Mouse (Mus musculus): ENCODE measurements around the gene Olfr502. TPM values are rescaled to one million over a fixed set of nuclear protein-coding genes. Genes with fewer than 3 reads are reported as not detected.
"Not testable (repeated sequence)": the region's sequence is repeated elsewhere in the genome, so short reads cannot be mapped to it uniquely, and the experiment has no call there.

The Olfr502 gene
- total RNA-seq (2021) = not detected
- long read RNA-seq, experiment 1 = 0 reads
- long read RNA-seq, experiment 2 = 0 reads

GRCm38 (mm10) chr7:108524965-108525364 is at the start of gene Olfr502:
Gene Olfr502, minus strand, starts transcription at chr7:108525065.
- DNase-seq = no peak

DNA sequence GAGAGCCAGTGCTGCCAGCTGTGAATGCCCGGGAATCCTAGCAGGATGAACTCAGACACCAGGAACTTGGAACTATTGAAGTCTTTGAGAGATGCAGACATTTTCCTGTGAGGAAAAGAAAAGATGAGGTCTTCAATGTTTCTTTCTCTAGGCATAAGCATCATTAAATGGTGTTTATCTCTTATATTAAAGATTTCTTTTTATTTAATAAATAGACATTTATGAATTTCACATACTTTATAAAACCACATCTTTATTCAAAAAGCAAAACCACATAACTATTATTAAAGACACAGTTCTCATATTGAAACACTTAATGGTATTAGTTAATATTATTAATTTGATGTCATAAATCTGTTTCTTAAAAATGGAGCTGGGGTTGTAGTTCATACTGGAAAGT is 40.8 kb upstream of the Olfr502 start, which contains the start of gene Olfr504:
Gene Olfr504 (minus strand): TSS at position 101 of the 400 bp plus-strand sequence.
- DNase-seq = no peak

- not testable (repeated sequence) for DNase-seq
Measured at GRCm38 (mm10) chr7:108544227-108544626, 19.4 kb upstream of the Olfr502 start, which contains the start of gene Olfr503. Gene Olfr503, plus strand, starts transcription at chr7:108544527.

GRCm38 (mm10) chr7:108542416-108542815 is 17.6 kb upstream of the Olfr502 start:
- DNase-seq = no peak

Other genes with a start within 250 kb of the Olfr502 start
- gene Olfr490, start 236.1 kb downstream of the Olfr502 start, total RNA-seq (2021) = not detected
- not detected for gene Olfr491, start 211.6 kb downstream of the Olfr502 start, total RNA-seq (2021)
- gene Olfr492, start 201.4 kb downstream of the Olfr502 start, total RNA-seq (2021) = not detected
- gene Olfr493, start 178.1 kb downstream of the Olfr502 start, total RNA-seq (2021) = not detected
- not detected for gene Olfr494, start 159.7 kb downstream of the Olfr502 start, total RNA-seq (2021)
- not detected for gene Olfr495, start 131.9 kb downstream of the Olfr502 start, total RNA-seq (2021)
- not detected for gene Olfr497, start 104.6 kb downstream of the Olfr502 start, total RNA-seq (2021)
- not detected for gene Olfr498, start 59.7 kb downstream of the Olfr502 start, total RNA-seq (2021)
- not detected for gene Olfr503, start 19.5 kb upstream of the Olfr502 start, total RNA-seq (2021)
- gene Olfr504, start 40.7 kb upstream of the Olfr502 start, total RNA-seq (2021) = not detected
- not detected for gene Olfr506, start 85.7 kb upstream of the Olfr502 start, total RNA-seq (2021)
- gene Olfr507, start 96.7 kb upstream of the Olfr502 start, total RNA-seq (2021) = not detected
- not detected for gene Olfr508, start 104.9 kb upstream of the Olfr502 start, total RNA-seq (2021)
- gene Olfr509, start 126.8 kb upstream of the Olfr502 start, total RNA-seq (2021) = not detected
- not detected for gene Olfr510, start 141.4 kb upstream of the Olfr502 start, total RNA-seq (2021)
- gene Olfr512, start 188.3 kb upstream of the Olfr502 start, total RNA-seq (2021) = not detected
- not detected for gene Olfr513, start 225.9 kb upstream of the Olfr502 start, total RNA-seq (2021)

All from adrenal gland, postnatal 10 days (tissue).